Mouse (Mus musculus): ENCODE results near the gene Ifit3.
"Not testable (repeated sequence)": the region's sequence is repeated elsewhere in the genome, so short reads cannot be mapped to it uniquely, and the experiment has no call there.

Ifit3 gene

GRCm38 (mm10) chr19:34583126-34583766 lies at the start of gene Ifit3:
TSS of gene Ifit3 (plus strand) at chr19:34583531.
- not testable (repeated sequence) for DNase-seq (ENCODE audit: low spot score in 2 of 2)

DNA sequence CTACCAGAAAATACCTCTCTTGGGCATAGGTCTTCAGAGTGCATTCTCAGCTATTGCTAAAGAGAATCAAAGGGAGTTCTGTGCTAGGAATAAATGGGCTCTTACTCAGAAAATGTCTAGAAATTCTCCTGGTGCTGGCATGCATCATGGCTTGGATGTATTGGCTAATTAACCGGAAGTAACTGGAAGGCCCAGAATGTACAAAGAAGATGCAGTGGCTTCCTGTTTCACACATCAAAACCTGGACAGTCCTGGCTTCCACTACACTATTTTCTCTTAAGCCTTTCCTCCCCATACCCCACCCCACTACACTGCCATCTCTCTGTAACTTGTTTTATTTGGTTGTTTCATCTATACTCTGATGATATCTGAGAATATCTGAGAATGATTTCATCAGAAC lies 43.9 kb upstream of the Ifit3 start:
- no peak for DNase-seq (ENCODE audit: low spot score in 2 of 2)

DNA sequence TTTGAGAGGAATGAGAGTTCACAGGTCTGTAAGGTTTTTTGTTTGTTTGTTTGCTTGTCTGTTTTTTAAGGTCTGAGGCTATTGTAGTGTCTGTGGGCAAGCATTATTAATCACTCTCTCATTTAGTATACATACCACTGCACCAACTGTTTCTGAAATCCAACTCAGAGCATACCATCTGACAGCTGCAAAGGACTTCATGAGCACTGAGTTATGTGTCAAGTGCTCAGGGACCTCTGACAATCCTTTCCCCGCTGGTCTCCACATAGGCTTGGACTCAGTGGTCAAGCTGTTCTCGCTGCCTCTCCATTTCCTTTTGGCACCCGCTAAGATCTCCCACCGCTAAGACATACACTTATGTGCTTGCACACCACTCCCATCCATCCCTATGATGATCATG lies 37.1 kb upstream of the Ifit3 start:
- DNase-seq (ENCODE audit: low spot score in 2 of 2): no peak

GRCm38 (mm10) chr19:34547976-34548375 lies 35.4 kb upstream of the Ifit3 start:
- DNase-seq (ENCODE audit: low spot score in 2 of 2): peak; percentile 78 to 88

- no peak for DNase-seq (ENCODE audit: low spot score in 2 of 2)
These were observed 33.2 kb upstream of the Ifit3 start for GRCm38 (mm10) chr19:34550205-34550533.

- DNase-seq (ENCODE audit: low spot score in 2 of 2): peak; percentile 75
These were observed 32.7 kb upstream of the Ifit3 start, which contains the start of gene Ifit2 for GRCm38 (mm10) chr19:34550534-34551223. TSS of gene Ifit2 (plus strand) at chr19:34550694.

GRCm38 (mm10) chr19:34551981-34552380 lies 31.4 kb upstream of the Ifit3 start:
- DNase-seq (ENCODE audit: low spot score in 2 of 2): no peak

GRCm38 (mm10) chr19:34553021-34553420 lies 30.3 kb upstream of the Ifit3 start:
- no peak for DNase-seq (ENCODE audit: low spot score in 2 of 2)

- no peak for DNase-seq (ENCODE audit: low spot score in 2 of 2)
These were observed 29.8 kb upstream of the Ifit3 start for GRCm38 (mm10) chr19:34553522-34553921.

DNA sequence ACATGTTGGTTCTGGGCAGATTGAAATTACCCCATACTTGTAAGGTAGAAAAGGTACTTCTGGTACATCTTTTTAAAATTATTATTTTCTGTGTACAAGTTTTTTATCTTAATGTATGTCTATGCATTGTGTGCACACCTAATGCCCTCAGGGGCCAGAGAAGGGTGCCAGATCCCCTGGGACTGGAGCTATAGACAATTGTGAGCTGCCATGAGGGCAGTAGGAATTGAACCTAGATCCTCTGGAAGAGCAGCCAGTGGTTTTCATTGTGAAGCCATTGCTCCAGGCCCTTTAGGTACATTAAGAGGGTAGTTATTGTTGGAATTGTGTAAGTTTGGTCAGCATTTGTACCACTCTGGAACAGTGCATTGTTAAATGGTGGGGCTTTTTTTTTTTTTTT lies 29.3 kb upstream of the Ifit3 start:
- DNase-seq (ENCODE audit: low spot score in 2 of 2): no peak

DNA sequence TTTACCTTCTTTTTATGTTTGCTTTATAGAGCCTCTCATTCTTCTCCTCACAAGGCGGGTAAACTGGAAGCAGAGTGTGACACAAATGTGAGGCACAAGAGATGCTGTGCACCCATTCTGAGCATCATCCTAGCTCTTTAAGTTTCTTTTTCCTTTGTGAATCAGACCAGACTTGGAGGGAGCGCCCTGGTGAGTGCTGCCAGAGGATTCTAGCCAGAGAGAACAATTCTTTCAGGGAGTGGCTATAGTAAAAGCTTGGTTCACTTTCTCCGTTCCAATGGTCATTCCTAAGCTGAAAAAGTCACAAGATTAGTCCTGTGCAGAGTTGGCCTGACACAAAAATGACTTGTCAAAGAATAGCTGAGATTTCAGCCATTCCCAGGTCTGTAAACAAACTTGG lies 26.7 kb upstream of the Ifit3 start:
- no peak for DNase-seq (ENCODE audit: low spot score in 2 of 2)

GRCm38 (mm10) chr19:34562556-34562955 lies 20.8 kb upstream of the Ifit3 start:
- DNase-seq (ENCODE audit: low spot score in 2 of 2): no peak

GRCm38 (mm10) chr19:34566178-34566784 lies 17.1 kb upstream of the Ifit3 start:
- DNase-seq (ENCODE audit: low spot score in 2 of 2): no peak

- DNase-seq (ENCODE audit: low spot score in 2 of 2): no peak
These were observed 14.1 kb upstream of the Ifit3 start for GRCm38 (mm10) chr19:34568988-34569895.

DNA sequence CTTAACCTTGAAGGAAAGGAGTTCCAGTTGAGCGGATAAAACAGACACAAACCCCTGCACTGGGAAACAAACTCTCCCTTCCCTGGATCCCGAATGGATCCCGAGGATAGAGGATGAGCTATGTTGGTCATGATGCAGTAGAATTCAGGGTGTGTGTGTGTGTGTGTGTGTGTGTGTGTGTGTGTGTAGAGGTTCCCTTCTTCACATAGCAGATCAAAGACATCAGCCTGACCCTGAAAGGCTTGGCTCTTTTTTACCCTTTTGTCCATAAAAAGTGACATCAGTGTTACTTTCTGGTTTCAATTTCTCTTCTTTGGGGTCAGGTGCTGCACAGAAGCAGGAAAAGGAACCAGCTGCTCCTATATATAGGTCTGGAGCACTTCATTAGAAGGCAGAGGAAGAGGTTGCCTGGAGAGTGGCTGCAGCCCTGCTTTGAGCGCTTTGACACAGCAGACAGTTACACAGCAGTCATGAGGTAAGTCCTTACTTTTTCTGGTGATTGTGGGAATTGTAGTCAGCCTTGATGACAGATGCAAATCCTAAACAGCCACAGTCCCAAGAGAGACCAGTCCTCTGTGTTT lies 13.3 kb upstream of the Ifit3 start:
- no peak for DNase-seq (ENCODE audit: low spot score in 2 of 2)

DNA sequence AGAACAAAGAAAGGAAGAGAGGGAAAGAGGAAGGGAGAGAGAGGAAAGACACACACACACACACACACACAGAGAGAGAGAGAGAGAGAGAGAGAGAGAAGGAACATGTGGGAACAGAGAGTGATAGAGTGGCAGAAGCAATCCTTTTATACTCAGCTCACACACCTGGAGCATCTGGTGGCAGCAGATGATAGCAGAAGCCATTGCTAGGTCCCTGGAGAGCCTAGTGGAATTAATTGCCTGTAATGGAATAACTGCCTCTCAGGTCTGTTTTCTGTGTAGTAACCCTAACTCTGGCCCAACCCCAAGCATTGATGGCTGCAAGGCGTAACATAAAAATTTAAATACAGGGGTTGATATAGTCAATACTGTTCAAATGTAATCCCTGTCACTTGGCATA lies 12.3 kb upstream of the Ifit3 start:
- no peak for DNase-seq (ENCODE audit: low spot score in 2 of 2)

- DNase-seq (ENCODE audit: low spot score in 2 of 2): no peak
These were observed 9.7 kb upstream of the Ifit3 start for GRCm38 (mm10) chr19:34573650-34574049.

- no peak for DNase-seq (ENCODE audit: low spot score in 2 of 2)
These were observed 6.2 kb upstream of the Ifit3 start for GRCm38 (mm10) chr19:34577121-34577520.

GRCm38 (mm10) chr19:34582696-34583095 lies 635 bp upstream of the Ifit3 start:
- DNase-seq (ENCODE audit: low spot score in 2 of 2): not testable (repeated sequence)

- not testable (repeated sequence) for DNase-seq (ENCODE audit: low spot score in 2 of 2)
These were observed 2.6 kb downstream of the Ifit3 start for GRCm38 (mm10) chr19:34585740-34586458.
